Mouse (Mus musculus) cortical plate, adult 2 months (tissue): ENCODE results near the gene Dnah7a.

ENCODE experiments used
- CTCF ChIP-seq: fragments of 200-500 bp; IDR thresholded peaks from 2 replicates; pipeline ENCODE4 v1.5.1; 2011; ENCODE audit warnings: mild to moderate bottlenecking, control low read depth, low read length; ENCODE audit not compliant: insufficient read depth; ENCODE audit errors: extremely low read depth
- POLR2A ChIP-seq: fragments of 200-500 bp; IDR thresholded peaks from 2 replicates; pipeline ENCODE4 v1.6.1; 2011; ENCODE audit warnings: mild to moderate bottlenecking, low read length, control low read depth; ENCODE audit not compliant: insufficient read depth; ENCODE audit errors: extremely low read depth

DNA sequence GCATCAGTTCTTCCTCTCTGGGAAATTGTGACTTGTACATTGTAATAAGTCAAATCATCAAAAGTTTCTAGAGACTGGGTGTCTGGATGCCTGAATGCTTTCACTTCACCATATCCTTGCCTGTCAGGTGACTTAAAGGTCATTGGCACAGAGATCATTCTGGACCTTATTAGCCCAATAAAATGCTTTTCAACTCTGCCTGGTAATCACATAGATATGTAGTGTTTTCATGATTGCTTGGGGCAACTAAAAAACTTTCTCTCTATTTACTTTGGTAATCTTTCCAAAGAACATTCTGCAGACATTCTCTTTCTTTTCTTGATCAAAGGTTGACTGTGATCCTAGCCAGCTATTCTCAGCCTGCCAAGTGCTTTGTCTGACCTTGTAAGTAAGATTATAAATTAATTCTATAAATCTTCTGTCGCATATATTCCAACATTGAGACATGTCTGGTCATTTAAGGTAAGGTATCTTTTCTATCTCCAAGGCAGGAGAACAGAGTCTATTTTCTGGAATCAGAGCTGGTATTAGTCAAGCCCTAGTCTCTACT is 9.5 kb upstream of the Dnah7a start:
- TF ChIP-seq POLR2A (no peak), CTCF (no peak)
